Mouse (Mus musculus) thymus, adult 2 months (tissue): Measurements from ENCODE around the gene Snorc. TPM values are rescaled to one million over a fixed set of nuclear protein-coding genes. Genes with fewer than 3 reads are reported as not detected.

Experiments
- DNase-seq: peaks from one replicate; pipeline ENCODE4 v3.0.0; 2021
- H3K27ac ChIP-seq: fragments of 200-500 bp; 2 replicates; pipeline ENCODE4 v1.5.1; 2012; ENCODE audit warnings: low read length, control low read depth; ENCODE audit not compliant: control insufficient read depth, insufficient read depth
- H3K27me3 ChIP-seq: fragments of 200-500 bp; 2 replicates; pipeline ENCODE4 v1.6.1; 2012; ENCODE audit warnings: mild to moderate bottlenecking, low read length, moderate library complexity, mixed read lengths; ENCODE audit not compliant: control insufficient read depth, insufficient read depth
- H3K36me3 ChIP-seq: fragments of 200-500 bp; 2 replicates; pipeline ENCODE4 v1.6.1; 2012; ENCODE audit warnings: mild to moderate bottlenecking, low read length, moderate library complexity; ENCODE audit not compliant: control insufficient read depth, insufficient read depth
- H3K4me1 ChIP-seq: fragments of 200-500 bp; replicated peaks from 2 replicates; pipeline ENCODE4 v1.6.1; 2012; ENCODE audit warnings: low read length; ENCODE audit not compliant: control insufficient read depth, insufficient read depth
- H3K4me3 ChIP-seq: fragments of 200-500 bp; 2 replicates; pipeline ENCODE4 v1.5.1; 2012; ENCODE audit warnings: mild to moderate bottlenecking, low read length, control low read depth, moderate library complexity; ENCODE audit not compliant: control insufficient read depth, insufficient read depth
- CTCF ChIP-seq: fragments of 200-500 bp; IDR thresholded peaks from 2 replicates; pipeline ENCODE4 v1.5.1; 2012; ENCODE audit warnings: mild to moderate bottlenecking, control low read depth, low read length, moderate library complexity, borderline replicate concordance; ENCODE audit not compliant: control insufficient read depth, poor library complexity, insufficient read depth; ENCODE audit errors: extremely low read depth
- POLR2A ChIP-seq: fragments of 200-500 bp; IDR thresholded peaks from 2 replicates; pipeline ENCODE4 v1.6.1; 2012; ENCODE audit warnings: mild to moderate bottlenecking, low read length, control low read depth, moderate library complexity; ENCODE audit not compliant: control insufficient read depth, poor library complexity, insufficient read depth; ENCODE audit errors: extremely low read depth
- WGBS: fragments of 180-500 bp; shearing (Covaris S2); methylation state at CpG from one replicate; pipeline ENCODE4 v1.1.7; 2018; 5-methylcytosine and 5-hydroxymethylcytosine counted together
- polyA plus RNA-seq: library from polyadenylated mRNA; depleted of rRNA; stranded (reverse); fragments of >200 nt; gene quantifications from 2 replicates; pipeline ENCODE4 v1.2.3, GENCODE M21; 2012

The Snorc gene
- polyA plus RNA-seq, 1 experiment: 0.30 TPM

DNA sequence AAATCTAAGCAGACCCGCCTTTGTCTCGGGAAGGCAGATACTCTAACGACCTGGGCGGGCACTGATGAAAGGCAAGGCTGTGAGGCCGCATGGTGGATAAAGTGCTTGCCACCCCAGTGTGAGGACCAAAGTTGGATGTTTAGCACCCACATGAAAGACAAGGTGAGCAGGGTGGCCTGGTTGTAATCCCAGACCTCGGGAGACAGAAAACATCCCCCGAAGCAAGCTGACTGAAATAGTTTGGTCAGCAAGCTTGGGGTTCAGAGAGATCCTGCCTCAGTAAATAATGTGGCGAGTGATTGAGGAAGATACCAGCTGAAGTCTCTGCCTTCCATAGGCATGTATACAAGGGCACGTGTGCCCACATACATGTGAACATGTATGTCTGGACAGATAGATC is 2.6 kb upstream of the Snorc start:
- no peak overlapping the region for H3K4me3 ChIP-seq
- H3K27ac ChIP-seq: no peak overlapping the region
- TF ChIP-seq CTCF: no peak

GRCm38 (mm10) chr1:87468321-87468720 is 1.8 kb upstream of the Snorc start:
- Histone ChIP-seq H3K4me1 (peaks cover 3% of the 10 kb centered on the region; the same call in 1 of the 2 replicates), H3K4me3 (no peak overlapping the region), H3K27ac (no peak overlapping the region), H3K27me3 (no peaks in the 10 kb centered on the region), H3K36me3 (no peaks in the 10 kb centered on the region)
- no peak for TF ChIP-seq CTCF
- TF ChIP-seq POLR2A: no peak
- no peak for DNase-seq
- 47% methylated on average over 6 of the region's 6 CpGs for WGBS

More for the DNA sequence above, 2.6 kb upstream of the Snorc start:
- 87% methylated on average over 9 of the region's 9 CpGs for WGBS
- Histone ChIP-seq H3K36me3 (no peaks in the 10 kb centered on the region), H3K27me3 (no peaks in the 10 kb centered on the region), H3K4me1 (peaks cover 3% of the 10 kb centered on the region; the same call in 1 of the 2 replicates)
- DNase-seq: no peak

DNA sequence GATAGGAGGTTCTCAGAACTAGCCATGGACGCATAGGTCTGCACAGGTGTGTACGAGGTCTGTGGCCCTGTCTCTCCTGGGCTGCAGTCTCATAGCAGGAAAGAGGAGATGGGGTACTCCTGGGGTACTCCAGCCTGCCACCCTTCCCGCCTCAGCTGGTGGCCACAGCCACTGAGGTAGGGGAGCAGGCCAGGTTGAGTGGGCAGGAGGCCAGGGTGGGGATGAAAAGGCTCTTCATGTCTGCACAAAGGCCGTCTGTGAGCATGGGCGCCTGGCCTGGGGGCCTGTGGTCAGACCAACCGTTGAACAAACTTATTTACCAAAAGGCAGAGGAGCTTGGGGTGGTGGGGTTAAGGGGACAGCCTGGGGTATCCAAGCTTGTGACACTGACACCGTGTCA is 1.8 kb downstream of the Snorc start:
- no peaks in the 10 kb centered on the region for H3K27me3 ChIP-seq
- 87% methylated on average over 7 of the region's 7 CpGs for WGBS
- no peak overlapping the region for H3K27ac ChIP-seq
- H3K4me1 ChIP-seq: peaks cover 3% of the 10 kb centered on the region; the same call in 1 of the 2 replicates
- H3K4me3 ChIP-seq: no peak overlapping the region
- no peak for TF ChIP-seq POLR2A
- TF ChIP-seq CTCF: no peak
- H3K36me3 ChIP-seq: no peaks in the 10 kb centered on the region
- no peak for DNase-seq

DNA sequence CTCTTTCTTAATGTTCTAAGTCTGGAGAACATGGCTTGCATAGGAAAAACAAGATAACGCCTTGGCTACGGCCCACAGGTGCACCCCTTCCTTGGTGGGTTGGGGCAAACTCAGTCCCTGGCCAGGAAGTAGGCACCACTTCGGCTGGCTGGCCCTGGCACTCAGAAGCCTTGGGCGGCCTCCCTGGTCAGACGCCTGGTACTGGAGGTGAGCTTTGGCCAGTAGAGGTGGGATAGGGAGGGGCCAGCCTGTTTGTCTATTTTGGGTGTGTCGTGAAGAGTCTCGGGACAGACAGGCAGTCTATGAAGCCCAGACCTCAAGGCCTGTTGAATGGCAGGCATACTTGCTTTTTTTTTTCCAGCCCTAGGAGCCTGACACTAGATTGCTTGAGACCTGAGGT is 2.5 kb downstream of the Snorc start:
- Histone ChIP-seq H3K4me3 (no peak overlapping the region), H3K27me3 (no peaks in the 10 kb centered on the region), H3K27ac (no peak overlapping the region), H3K36me3 (no peaks in the 10 kb centered on the region), H3K4me1 (no peaks in the 10 kb centered on the region)
- no peak for TF ChIP-seq CTCF
- TF ChIP-seq POLR2A: no peak
- no peak for DNase-seq
- WGBS: 92% methylated on average over 7 of the region's 7 CpGs

- no peaks in the 10 kb centered on the region for H3K27me3 ChIP-seq
- 18% methylated on average over 42 of the region's 42 CpGs for WGBS
- no peaks in the 10 kb centered on the region for H3K36me3 ChIP-seq
- H3K4me3 ChIP-seq: no peak overlapping the region
- no peak overlapping the region for H3K27ac ChIP-seq
- DNase-seq: no peak
- no peaks in the 10 kb centered on the region for H3K4me1 ChIP-seq
- TF ChIP-seq CTCF (no peak), POLR2A (no peak)
These were observed 5.2 kb downstream of the Snorc start for GRCm38 (mm10) chr1:87475076-87475895.

GRCm38 (mm10) chr1:87482546-87482945 is 12.5 kb downstream of the Snorc start:
- H3K27me3 ChIP-seq: no peaks in the 10 kb centered on the region
- no peaks in the 10 kb centered on the region for H3K36me3 ChIP-seq
- DNase-seq: no peak
- no peak overlapping the region for H3K27ac ChIP-seq
- no peak overlapping the region for H3K4me3 ChIP-seq
- 95% methylated on average over 4 of the region's 4 CpGs for WGBS
- TF ChIP-seq POLR2A (no peak), CTCF (no peak)
- H3K4me1 ChIP-seq: no peaks in the 10 kb centered on the region
